Mouse (Mus musculus) G1E (cell line): ENCODE results near the gene Tbxas1.

ENCODE experiments used
- CTCF ChIP-seq: IDR thresholded peaks from 2 replicates; pipeline ENCODE4 v1.5.1; 2012; ENCODE audit warnings: low read depth, low read length, inconsistent platforms, mixed read lengths
- GATA1 ChIP-seq: IDR thresholded peaks from 2 replicates; pipeline ENCODE4 v1.6.1; 2012; ENCODE audit warnings: borderline replicate concordance, low read length, inconsistent platforms, mixed read lengths
- GATA2 ChIP-seq: IDR thresholded peaks from 2 replicates; pipeline ENCODE4 v1.6.1; 2012; ENCODE audit warnings: low read depth, low read length, inconsistent platforms, borderline replicate concordance
- POLR2AphosphoS5 ChIP-seq: IDR thresholded peaks from 2 replicates; pipeline ENCODE4 v1.6.1; 2012; ENCODE audit warnings: low read depth, low read length, inconsistent platforms; ENCODE audit not compliant: insufficient replicate concordance
- TAL1 ChIP-seq: conservative IDR thresholded peaks from 2 replicates; pipeline ENCODE4 v1.6.1; 2012; ENCODE audit warnings: low read depth, low read length, inconsistent platforms, mixed read lengths

DNA sequence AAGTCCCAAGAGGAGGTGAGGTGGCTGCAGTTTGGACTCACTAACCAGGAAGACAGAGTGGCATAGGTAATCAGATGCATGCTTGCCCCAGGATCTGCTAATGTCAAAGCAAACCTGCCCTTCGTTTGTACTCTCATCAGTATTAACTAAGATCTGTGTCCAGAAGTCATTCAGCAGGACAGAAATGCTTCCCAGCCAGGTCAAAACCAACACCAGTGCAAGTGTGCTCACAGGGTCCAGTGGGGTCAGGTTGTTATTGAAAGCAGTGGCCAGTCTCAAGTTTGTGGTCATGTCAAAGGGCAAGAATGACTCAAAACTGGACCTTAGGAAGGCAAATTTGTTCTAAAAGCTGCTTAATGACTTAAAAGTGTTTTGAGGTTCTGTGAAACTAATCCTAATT is 8.8 kb upstream of the Tbxas1 start:
- TF ChIP-seq CTCF = no peak
- no peak for TF ChIP-seq TAL1
- TF ChIP-seq POLR2AphosphoS5 = no peak
- TF ChIP-seq GATA1 = no peak
- no peak for TF ChIP-seq GATA2
